Mouse (Mus musculus) bone marrow macrophage, adult 2 months (primary cell): ENCODE measurements at regions not wholly inside any gene's neighbourhood (a gene's known extent, or its start where the extent isn't known, plus 50 kb on each side); places are given as distances from the start of the nearest gene placed in this dataset.

Experiments used
- CTCF ChIP-seq: IDR thresholded peaks from 2 replicates; pipeline ENCODE4 v1.5.1; 2012; ENCODE audit warnings: low read depth, mild to moderate bottlenecking, low read length, moderate library complexity
- POLR2A ChIP-seq: IDR thresholded peaks from 2 replicates; pipeline ENCODE4 v1.6.1; 2012; ENCODE audit warnings: mild to moderate bottlenecking, low read depth, low read length, borderline replicate concordance

- TF ChIP-seq CTCF (no peak), POLR2A (no peak)
These were observed 50.1 kb upstream of the Galnt15 start for GRCm38 (mm10) chr14:31978690-31979089.
